Mouse (Mus musculus): ENCODE data around the gene Brpf3.
"Not testable (repeated sequence)": the region's sequence is repeated elsewhere in the genome, so short reads cannot be mapped to it uniquely, and the experiment has no call there.

The Brpf3 gene

GRCm38 (mm10) chr17:28785036-28785435 is 15.9 kb upstream of the Brpf3 start:
- in situ Hi-C loops (cut with MboI; ENCODE audit: low pct_unique_long_range_greater_than_20kb in 1 of 2, low sequenced_read_pairs in 2 of 2, unreplicated experiment in 1 of 2): no loop called here

- in situ Hi-C loops (cut with MboI; ENCODE audit: low pct_unique_long_range_greater_than_20kb in 1 of 2, low sequenced_read_pairs in 2 of 2, unreplicated experiment in 1 of 2): no loop called here
Measured at GRCm38 (mm10) chr17:28787507-28787906, 13.4 kb upstream of the Brpf3 start.

- in situ Hi-C loops (cut with MboI; ENCODE audit: low pct_unique_long_range_greater_than_20kb in 1 of 2, low sequenced_read_pairs in 2 of 2, unreplicated experiment in 1 of 2): no loop called here
Measured at GRCm38 (mm10) chr17:28797031-28797430, 3.9 kb upstream of the Brpf3 start.

GRCm38 (mm10) chr17:28799291-28800160 is 1.4 kb upstream of the Brpf3 start:
- in situ Hi-C loops (cut with MboI; ENCODE audit: low pct_unique_long_range_greater_than_20kb in 1 of 2, low sequenced_read_pairs in 2 of 2, unreplicated experiment in 1 of 2): no loop called here

- in situ Hi-C loops (cut with MboI; ENCODE audit: low pct_unique_long_range_greater_than_20kb in 1 of 2, low sequenced_read_pairs in 2 of 2, unreplicated experiment in 1 of 2): no loop called here
Measured at GRCm38 (mm10) chr17:28800281-28800670, 614 bp upstream of the Brpf3 start.

- in situ Hi-C loops (cut with MboI; ENCODE audit: low pct_unique_long_range_greater_than_20kb in 1 of 2, low sequenced_read_pairs in 2 of 2, unreplicated experiment in 1 of 2): no loop called here
Measured at GRCm38 (mm10) chr17:28801474-28802005, 650 bp downstream of the Brpf3 start.

GRCm38 (mm10) chr17:28802006-28802481 is 1.2 kb downstream of the Brpf3 start:
- in situ Hi-C loops (cut with MboI; ENCODE audit: low pct_unique_long_range_greater_than_20kb in 1 of 2, low sequenced_read_pairs in 2 of 2, unreplicated experiment in 1 of 2): no loop called here

GRCm38 (mm10) chr17:28803316-28803715 is 2.4 kb downstream of the Brpf3 start:
- in situ Hi-C loops (cut with MboI; ENCODE audit: low pct_unique_long_range_greater_than_20kb in 1 of 2, low sequenced_read_pairs in 2 of 2, unreplicated experiment in 1 of 2): no loop called here

GRCm38 (mm10) chr17:28804973-28805372 is 4.1 kb downstream of the Brpf3 start:
- in situ Hi-C loops (cut with MboI; ENCODE audit: low pct_unique_long_range_greater_than_20kb in 1 of 2, low sequenced_read_pairs in 2 of 2, unreplicated experiment in 1 of 2): no loop called here

GRCm38 (mm10) chr17:28806770-28807169 is 5.9 kb downstream of the Brpf3 start:
- in situ Hi-C loops (cut with MboI; ENCODE audit: low pct_unique_long_range_greater_than_20kb in 1 of 2, low sequenced_read_pairs in 2 of 2, unreplicated experiment in 1 of 2): no loop called here

- in situ Hi-C loops (cut with MboI; ENCODE audit: low pct_unique_long_range_greater_than_20kb in 1 of 2, low sequenced_read_pairs in 2 of 2, unreplicated experiment in 1 of 2): no loop called here
Measured at GRCm38 (mm10) chr17:28808714-28809113, 7.8 kb downstream of the Brpf3 start.

GRCm38 (mm10) chr17:28809175-28809831 is 8.4 kb downstream of the Brpf3 start:
- in situ Hi-C loops (cut with MboI; ENCODE audit: low pct_unique_long_range_greater_than_20kb in 1 of 2, low sequenced_read_pairs in 2 of 2, unreplicated experiment in 1 of 2): no loop called here

- in situ Hi-C loops (cut with MboI; ENCODE audit: low pct_unique_long_range_greater_than_20kb in 1 of 2, low sequenced_read_pairs in 2 of 2, unreplicated experiment in 1 of 2): no loop called here
Measured at GRCm38 (mm10) chr17:28812345-28812744, 11.5 kb downstream of the Brpf3 start.

- in situ Hi-C loops (cut with MboI; ENCODE audit: low pct_unique_long_range_greater_than_20kb in 1 of 2, low sequenced_read_pairs in 2 of 2, unreplicated experiment in 1 of 2): no loop called here
Measured at GRCm38 (mm10) chr17:28814529-28815097, 13.7 kb downstream of the Brpf3 start.

GRCm38 (mm10) chr17:28815384-28816004 is 14.6 kb downstream of the Brpf3 start:
- in situ Hi-C loops (cut with MboI; ENCODE audit: low pct_unique_long_range_greater_than_20kb in 1 of 2, low sequenced_read_pairs in 2 of 2, unreplicated experiment in 1 of 2): no loop called here

- in situ Hi-C loops (cut with MboI; ENCODE audit: low pct_unique_long_range_greater_than_20kb in 1 of 2, low sequenced_read_pairs in 2 of 2, unreplicated experiment in 1 of 2): not testable (repeated sequence)
Measured at GRCm38 (mm10) chr17:28816326-28816725, 15.4 kb downstream of the Brpf3 start.

- in situ Hi-C loops (cut with MboI; ENCODE audit: low pct_unique_long_range_greater_than_20kb in 1 of 2, low sequenced_read_pairs in 2 of 2, unreplicated experiment in 1 of 2): no loop called here
Measured at GRCm38 (mm10) chr17:28816875-28817811, 16.3 kb downstream of the Brpf3 start.

- in situ Hi-C loops (cut with MboI; ENCODE audit: low pct_unique_long_range_greater_than_20kb in 1 of 2, low sequenced_read_pairs in 2 of 2, unreplicated experiment in 1 of 2): no loop called here
Measured at GRCm38 (mm10) chr17:28820189-28820588, 19.3 kb downstream of the Brpf3 start.

Measured in mouse embryonic stem cell (cell line).